Mouse (Mus musculus) frontal cortex, postnatal 14 days (tissue): ENCODE measurements around the gene Cfap97.
"Not testable (repeated sequence)": the region's sequence is repeated elsewhere in the genome, so short reads cannot be mapped to it uniquely, and the experiment has no call there.

ENCODE experiments used
- DNase-seq, 2 experiments: peaks; one replicate each; pipeline ENCODE4 v3.0.0; 2022; ENCODE audit warnings: low spot score in 2 of 2

Cfap97 gene

DNA sequence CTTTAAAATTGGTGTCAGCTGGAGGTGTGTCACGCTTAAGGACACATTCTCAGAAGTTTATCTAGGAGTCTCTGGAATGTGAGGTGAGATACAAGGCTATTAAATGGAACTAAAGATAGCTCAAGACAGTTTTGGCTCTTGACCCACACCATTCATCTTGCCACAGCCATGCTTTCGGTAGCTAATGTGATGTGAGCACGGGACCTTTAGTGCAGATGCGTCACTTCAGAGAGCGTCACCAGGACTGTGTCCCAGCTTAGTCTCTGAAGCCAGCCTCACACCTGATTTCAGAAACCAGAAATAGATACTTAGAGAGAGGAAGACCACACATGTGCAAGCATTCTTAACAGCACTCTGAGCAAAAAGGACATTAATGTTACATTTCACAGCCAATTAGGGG is 75.1 kb downstream of the Cfap97 start:
- no peak for DNase-seq

DNA sequence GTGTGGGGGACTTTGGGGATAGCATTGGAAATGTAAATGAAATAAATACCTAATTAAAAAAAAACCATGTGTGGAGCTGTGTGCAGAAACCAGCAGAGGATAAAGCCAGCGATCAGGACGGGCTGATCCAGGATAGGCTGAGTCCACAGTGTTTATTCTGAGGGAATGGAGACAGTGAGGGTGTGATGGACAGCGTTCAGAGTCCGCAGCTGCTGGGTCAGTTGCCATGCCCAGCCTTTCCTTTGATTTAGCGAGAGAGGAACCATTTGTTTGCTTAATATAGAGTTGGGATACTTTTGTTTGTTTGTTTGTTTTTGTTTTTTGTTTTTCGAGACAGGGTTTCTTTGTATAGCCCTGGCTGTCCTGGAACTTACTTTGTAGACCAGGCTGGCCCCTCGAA is 80.4 kb downstream of the Cfap97 start:
- DNase-seq: not testable (repeated sequence)

- DNase-seq: no peak
Measured at GRCm38 (mm10) chr8:46232798-46233197, 81.2 kb downstream of the Cfap97 start.

DNA sequence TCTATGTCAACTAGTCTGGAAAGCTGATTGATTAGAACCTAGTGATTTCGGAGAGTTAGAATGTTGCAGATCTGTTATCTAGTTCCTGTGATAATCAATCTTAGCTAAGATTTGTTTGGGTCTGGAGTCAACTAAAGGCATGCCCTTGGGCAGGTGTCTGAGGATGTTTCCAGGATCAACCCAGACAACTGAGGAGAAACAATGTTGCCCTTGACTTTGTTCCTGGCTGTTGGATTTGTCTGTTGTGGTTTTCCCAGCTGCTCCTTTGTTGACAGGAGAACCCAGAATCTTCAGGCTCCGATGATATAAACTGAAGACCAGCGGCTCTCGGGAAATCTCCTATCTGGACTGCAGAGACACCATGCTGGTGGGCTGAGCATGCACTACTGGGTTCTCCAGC is 83.2 kb downstream of the Cfap97 start:
- no peak for DNase-seq

DNA sequence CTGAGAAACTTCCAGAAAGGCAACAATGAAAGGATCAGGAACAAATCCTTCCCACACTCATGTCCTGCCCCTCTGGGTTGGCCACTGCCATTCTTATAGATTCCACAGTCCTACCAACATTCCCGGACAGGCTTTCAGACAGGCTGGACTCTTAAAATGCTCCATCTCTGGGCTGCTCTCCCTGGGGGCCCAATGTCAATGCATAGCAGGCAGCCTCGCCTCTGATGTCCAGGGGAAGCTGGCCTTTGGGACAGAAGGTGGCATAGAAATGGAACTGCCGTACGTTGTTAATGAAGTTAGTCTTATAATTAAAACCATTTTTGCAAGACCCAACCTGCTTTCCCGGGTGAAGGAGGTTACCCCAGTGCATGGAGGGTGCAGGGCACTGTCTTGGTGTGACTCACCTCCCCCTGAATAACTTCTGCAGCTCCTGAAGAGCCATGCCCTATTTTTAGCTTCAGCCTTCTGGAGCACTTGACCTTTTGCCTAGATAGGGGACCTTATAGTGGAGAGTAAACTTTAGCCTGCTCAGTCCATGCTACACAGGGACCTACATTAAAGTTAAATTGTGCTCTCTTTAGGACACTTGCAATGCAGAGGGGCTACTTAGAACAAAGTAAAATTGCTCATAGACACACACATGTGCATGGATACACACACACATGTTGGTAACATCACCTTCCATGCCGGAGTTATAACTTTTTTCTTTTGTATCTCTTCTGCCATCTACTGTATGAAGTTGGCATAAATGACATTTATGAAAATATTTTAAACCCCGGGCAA is 85.1 kb downstream of the Cfap97 start:
- no peak for DNase-seq

DNA sequence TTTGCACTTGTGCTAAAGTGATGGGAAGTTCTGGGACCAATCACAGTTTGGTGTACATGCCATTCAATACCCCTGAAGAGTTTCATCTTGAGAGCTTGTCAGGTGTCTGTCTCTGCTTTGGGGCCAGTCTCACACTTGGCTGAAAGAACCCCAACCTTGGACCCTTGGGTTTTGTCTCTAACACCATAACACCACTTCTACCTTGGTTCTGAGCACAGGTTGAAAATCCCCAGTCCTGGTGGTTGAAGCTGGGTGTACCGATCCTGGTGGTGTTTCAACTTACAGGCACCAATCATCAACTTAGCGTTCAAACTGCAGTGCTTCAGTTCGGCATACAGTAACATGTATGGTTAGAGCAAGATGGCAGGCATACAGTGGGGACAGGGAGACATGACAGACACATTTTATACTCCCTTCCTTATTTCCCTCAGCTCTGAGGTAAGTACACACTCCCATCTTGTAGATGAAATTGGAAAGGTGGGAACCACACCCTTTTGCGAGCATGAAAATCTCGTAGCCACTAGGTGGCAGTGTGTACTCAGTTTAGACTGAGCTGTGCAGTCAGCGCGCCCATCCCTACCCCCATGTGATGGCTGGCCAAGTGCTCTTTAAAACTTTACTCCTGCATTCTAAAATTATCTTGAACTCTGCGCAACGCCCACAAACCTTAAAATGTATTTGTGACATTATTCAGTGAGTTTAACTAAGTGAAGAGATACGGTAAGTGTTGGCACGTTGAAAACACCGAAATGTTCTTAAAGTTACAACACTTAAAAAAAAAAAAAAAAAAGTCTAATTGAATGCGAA is 90.2 kb downstream of the Cfap97 start:
- peak; percentile 25 to 71 for DNase-seq

DNA sequence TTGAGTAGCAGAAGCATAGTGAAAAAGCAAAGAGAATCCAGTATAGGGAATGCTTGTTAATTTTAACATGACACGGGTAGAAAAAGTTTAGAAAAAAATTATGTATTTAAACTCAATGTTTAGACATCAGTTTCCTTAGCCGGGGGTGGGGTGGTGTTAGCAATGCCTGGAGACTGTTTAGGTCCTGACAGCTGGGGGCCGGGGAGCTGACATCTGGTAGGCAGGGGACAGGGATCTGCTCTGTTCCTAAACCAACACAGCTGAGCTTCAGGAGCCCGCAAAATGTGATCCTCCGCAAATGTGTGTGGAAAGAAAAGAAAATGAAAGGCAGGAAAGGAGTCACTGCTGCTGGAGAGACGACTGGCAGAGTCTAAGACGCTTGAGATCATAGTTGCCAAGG is 91.4 kb downstream of the Cfap97 start:
- DNase-seq: no peak
